Mouse (Mus musculus) gastrocnemius, postnatal 14 days (tissue): Measurements from ENCODE around the gene Pkp3. TPM values are rescaled to one million over a fixed set of nuclear protein-coding genes. Genes with fewer than 3 reads are reported as not detected.
A peak's percentile ranks its signal among the peaks of the same experiment; 100 is the strongest.

ENCODE experiments used
- DNase-seq: peaks from one replicate; pipeline ENCODE4 v3.0.0; 2021; ENCODE audit warnings: mixed read lengths
- intact Hi-C: fragments of 180-260 bp; cut with DNase I; formaldehyde crosslinking; loops from one replicate; pipeline ENCODE4 v1.15.1; 2025; ENCODE audit warnings: low total_unique reads
- total RNA-seq, 2 experiments: library from RNA; stranded (reverse); gene quantifications; 2 replicates each; pipeline ENCODE4 v1.2.3; 2021

Gene Pkp3
- total RNA-seq, 2 experiments from 2014 or later, result not detected

GRCm38 (mm10) chr7:141087894-141088293, 9.9 kb downstream of the Pkp3 start:
- intact Hi-C loops, result no loop called here
- no peak for DNase-seq

DNA sequence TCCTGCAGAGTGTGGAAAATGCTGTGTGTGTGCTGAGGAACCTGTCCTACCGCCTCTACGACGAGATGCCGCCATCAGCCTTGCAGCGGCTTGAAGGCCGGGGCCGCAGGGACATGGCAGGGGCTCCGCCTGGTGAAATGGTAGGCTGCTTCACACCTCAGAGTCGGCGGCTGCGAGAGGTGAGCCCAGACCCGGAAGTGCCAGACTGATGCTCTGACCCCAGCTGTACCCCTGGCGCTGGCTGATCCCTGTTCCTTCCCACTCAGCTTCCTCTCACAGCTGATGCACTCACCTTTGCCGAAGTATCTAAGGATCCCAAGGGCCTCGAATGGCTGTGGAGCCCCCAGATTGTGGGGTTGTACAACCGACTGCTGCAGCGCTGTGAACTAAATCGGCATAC, 10.5 kb downstream of the Pkp3 start:
- intact Hi-C loops, result no loop called here

GRCm38 (mm10) chr7:141090228-141090627, 12.2 kb downstream of the Pkp3 start:
- intact Hi-C loops, result no loop called here
- DNase-seq, result no peak

More for the DNA sequence above, 10.5 kb downstream of the Pkp3 start:
- DNase-seq, result no peak

DNA sequence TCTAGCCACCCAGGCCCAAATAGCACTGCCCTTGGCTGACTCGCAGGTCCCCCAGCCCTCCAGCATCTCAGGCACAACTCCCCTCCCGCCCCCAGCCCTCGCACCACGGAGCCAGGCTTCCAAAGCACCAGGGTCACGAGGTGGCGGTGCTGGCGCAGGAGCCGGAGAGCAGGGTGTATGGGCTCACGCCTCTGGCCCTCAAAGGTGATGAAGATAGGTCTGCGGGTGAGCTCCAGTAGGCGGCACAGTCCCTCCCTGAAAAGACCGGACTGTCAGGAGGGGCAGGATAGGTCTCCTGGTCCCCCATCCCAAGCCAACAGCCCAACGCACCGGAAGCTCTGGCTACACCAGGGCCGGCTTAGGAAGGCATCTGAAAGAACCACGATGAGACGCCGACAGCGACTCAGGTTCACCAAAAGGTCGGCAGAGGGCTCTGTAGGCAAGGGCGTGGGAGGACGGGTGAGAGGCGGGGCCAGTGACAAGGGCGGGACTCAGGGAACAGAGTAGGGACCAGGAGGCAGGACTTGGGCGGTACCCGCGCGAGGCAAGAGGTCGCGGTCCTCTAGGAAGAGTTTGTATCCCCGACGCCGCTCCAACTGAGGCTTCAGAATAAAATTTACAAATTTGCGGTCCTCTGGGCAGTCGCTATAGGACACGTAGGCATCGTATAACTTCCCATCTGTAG, 14.2 kb downstream of the Pkp3 start:
- DNase-seq, result peak; percentile 88
- intact Hi-C loops, result loop anchor here (2.0 kb wide), 1 partner anchor 85 kb away; no protein-coding TSS in a partner anchor

DNA sequence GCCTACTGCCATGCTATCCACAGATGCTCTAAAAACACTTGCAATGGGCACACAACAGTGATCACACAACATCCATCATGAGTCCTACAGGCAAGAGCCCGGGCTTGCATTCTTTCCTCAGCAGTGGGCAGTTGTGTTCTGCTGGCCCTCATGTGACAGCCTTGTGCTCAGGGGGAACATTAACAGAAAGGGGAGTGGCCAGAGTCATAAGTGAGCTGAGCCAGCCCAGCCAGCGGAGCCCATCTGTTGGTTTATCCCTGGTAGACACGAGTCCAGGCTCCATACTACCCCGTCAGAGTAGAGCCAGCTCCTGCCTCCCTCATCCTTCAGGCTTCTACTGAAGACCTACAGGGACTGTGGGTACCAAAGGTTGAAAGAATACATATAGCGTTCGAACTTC, 15.9 kb downstream of the Pkp3 start:
- intact Hi-C loops, result loop anchor here (2.0 kb wide), 1 partner anchor 83 kb away; no protein-coding TSS in a partner anchor
- DNase-seq, result no peak

DNA sequence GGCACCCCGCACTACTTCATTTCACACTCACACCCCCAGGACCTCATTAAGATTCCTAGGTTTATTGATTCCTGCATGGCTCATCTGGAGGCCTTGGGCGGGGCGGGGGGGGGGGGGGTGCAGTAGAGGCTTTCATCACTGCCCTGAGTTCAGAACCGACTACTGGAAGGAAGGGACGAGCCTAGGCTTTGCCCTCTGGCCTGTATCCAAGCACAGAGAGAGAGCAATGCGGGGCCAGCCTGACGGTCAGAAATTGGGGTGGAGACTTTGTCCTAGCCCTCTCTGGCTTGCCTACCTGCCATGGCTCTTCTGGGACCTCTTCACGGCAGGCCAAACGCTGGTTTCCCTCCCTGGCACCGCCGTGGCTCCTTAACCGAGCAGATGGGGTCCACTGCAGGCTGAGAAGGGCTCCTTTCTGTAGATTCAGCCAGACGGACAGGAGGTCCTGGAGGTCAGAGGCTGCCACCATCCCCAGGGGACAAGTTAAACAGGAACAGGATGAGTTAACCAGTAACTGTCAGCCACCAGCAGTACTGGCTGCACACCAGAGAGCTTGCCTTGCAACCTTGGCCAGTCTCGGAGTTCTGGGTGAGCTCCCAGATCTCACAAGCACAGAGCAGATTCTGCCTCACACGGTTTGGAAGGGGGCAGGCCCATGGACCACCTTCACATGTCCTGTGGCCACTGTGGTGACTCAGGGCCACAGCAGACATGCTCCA, 16.6 kb downstream of the Pkp3 start:
- DNase-seq, result no peak
- intact Hi-C loops, result no loop called here

GRCm38 (mm10) chr7:141096021-141096420, 18.0 kb downstream of the Pkp3 start:
- DNase-seq, result no peak
- intact Hi-C loops, result no loop called here

DNA sequence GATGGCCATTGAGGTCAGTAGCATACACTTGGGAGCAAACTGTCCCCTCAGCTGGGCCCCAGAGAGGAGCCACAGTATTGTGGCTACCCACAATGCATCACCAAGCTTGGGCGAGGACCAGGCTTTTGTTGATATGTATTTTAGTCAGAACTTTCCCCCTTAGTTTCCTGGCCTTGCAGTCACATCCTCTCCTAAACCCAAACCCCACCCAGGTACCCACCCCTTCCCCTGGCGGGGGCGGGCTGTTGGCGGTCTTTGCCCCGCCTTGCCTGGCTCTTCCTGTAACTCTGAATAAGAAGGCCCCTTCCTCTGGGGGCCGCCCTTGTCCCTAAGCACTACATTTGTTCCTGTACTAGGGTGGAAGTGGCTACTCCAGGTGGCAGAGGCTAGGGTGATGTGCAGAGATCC, 18.6 kb downstream of the Pkp3 start:
- DNase-seq, result peak; percentile 48
- intact Hi-C loops, result no loop called here

GRCm38 (mm10) chr7:141097177-141097576, 19.2 kb downstream of the Pkp3 start:
- DNase-seq, result no peak
- intact Hi-C loops, result no loop called here

DNA sequence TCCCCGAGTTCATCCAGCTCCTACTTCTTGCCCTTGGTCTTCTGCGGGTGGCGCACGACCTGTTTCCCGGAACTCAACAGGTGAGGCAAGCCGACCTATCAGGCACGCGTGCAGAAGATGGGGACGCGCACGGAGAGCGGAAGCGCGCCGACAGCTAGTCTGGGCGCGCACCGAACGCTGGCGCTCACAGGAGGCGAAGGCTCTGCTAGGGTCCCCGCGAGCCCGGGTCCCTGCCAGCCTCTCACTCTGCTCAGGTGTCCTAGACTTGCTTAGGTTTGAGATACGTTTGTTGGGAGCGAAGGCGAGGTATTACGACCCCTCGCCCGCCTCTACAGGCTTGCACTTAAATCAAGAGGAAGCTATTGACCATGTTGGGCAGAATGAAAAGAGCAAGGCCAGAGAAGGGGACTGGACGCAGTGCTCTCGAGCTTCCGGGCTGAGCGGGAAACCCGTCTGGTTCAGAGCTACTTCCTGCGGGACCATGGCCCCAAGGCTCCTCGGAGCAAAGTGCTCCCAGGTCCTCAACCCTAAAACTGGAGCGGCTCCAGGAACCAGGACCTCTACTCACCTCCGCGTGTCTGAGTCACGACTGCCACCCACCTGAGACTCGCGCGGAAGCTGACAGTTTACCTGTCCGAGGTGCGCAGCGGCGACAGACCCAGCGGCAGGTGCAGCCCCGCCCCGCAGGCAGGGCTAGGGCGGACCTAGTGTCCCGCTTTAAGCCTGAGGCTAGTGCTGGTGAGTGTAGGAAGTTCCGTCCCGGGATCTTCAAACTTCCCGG, 22.1 kb downstream of the Pkp3 start, which contains the start of gene Sigirr:
Sigirr (minus strand) TSS at position 662 of the 781 bp plus-strand sequence.
- intact Hi-C loops, result no loop called here
- no peak for DNase-seq

DNA sequence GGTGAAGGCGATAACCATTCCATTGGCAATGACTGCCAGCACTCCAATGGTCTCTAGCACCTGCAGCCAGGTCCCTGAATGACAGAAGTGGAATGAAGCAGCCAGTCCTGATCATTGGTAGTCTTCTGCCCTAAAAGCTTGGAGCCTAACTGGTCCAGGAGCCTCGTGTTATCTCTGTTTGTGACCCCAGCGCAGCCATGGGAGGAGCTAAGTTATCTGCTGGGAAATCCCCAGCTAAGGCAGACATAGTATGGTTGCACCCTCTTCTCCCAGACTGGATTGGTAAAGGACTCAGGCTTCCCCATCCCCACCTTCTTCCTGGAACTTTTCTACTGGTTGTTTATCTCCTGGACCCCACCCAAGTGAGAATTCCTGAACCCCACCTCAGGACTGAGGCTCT, 25.1 kb downstream of the Pkp3 start:
- no peak for DNase-seq
- intact Hi-C loops, result no loop called here

- intact Hi-C loops, result no loop called here
- no peak for DNase-seq
These were observed 37.9 kb downstream of the Pkp3 start for GRCm38 (mm10) chr7:141115874-141116273.

DNA sequence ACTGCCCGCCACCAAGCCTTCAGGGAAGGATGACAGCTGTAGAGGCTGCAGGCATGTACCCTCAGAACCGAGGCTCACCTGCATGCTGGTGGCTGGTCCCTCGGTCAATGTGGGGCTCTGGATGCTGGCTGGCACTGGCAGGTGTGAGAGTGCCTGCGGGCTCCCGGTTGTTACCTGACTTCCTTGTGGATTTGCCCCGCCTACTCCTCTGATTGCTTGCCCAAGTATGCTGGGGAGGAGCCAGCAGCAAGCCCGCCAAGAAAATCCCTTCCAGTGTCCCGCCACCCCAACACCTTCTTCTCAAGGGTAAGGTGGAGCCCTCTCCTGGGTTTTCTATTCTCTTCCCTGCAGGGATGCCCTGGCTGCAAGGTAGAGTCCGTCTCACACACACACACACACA, 39.6 kb downstream of the Pkp3 start, which contains the start of gene Ano9:
Ano9 (minus strand) TSS at position 171 of the 400 bp plus-strand sequence.
- intact Hi-C loops, result no loop called here
- DNase-seq, result no peak

GRCm38 (mm10) chr7:141119487-141119886, 41.5 kb downstream of the Pkp3 start:
- intact Hi-C loops, result no loop called here
- DNase-seq, result no peak

DNA sequence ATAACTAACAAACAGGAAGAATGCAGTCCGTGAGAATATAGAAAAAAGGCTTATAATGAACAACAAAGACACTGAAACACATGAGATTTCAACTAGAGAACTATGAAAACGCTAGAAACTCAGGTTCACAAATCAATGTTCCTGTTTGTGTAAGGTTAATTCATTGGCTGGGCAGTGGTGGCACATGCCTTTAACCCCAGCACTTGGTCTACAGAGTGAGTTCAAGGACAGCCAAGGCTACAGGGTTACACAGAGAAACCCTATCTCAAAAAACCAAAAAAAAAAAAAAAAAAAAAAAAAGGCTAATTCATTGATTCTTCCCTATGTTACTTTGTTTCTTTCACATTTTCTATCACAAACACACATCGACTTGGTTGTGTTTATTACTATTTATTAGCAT, 42.6 kb downstream of the Pkp3 start:
- intact Hi-C loops, result no loop called here
- no peak for DNase-seq

DNA sequence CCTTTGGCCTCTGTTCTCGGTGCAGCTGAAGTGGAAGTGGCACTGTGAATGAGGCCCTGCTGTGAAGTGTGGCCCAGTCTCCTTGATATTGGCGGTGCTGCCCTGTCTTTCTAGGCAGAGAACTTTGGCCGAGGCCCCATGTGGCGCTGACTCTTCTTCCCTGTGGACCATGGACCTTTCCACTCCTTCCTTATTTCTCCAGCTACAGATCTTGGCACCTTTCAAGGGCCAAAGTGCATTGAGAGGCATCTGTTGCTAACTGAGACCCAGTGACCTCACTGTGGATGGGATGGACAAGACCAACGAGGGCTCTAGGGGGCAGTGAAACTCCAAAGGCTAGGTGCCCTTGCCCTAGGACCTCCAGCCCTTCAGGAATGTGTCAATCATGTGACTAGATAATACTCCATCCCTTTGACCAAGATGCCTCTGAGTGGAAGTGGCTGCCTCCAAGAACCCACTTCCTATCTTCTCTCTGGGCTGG, 43.1 kb downstream of the Pkp3 start:
- no peak for DNase-seq
- intact Hi-C loops, result no loop called here

DNA sequence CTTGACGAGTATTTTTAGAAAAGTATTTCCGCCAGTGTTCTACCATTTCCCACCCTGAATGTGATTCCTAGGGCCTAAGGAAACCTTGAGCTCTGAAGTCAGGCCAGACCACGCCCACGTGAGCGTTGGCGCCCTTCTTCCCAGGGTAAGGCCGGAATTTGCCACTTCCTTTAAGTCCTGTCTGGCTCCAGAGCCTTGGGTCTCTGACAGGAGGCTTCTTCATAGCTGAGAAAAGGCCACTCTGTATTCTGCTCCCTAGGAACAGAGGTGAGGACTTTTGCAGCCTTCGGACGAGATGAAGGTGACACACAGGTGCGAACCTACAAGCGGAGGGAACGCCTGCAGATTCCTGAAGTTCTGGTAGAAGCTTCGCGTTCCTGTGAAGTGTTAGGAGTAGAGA, 44.2 kb downstream of the Pkp3 start, which contains the start of gene Ptdss2:
Ptdss2 (plus strand) TSS at position 138 of the 400 bp plus-strand sequence.
- intact Hi-C loops, result no loop called here
- DNase-seq, result no peak

GRCm38 (mm10) chr7:141122689-141123516, 44.9 kb downstream of the Pkp3 start:
- intact Hi-C loops, result no loop called here
- peak; percentile 95 for DNase-seq

GRCm38 (mm10) chr7:141123517-141123856, 45.5 kb downstream of the Pkp3 start:
- intact Hi-C loops, result no loop called here
- DNase-seq, result no peak
